Mouse (Mus musculus): ENCODE measurements around the gene Sox9. TPM values are rescaled to one million over a fixed set of nuclear protein-coding genes. Genes with fewer than 3 reads are reported as not detected.

Sox9 gene
- total and polyA plus RNA-seq, 3 experiments: not detected

- DNase-seq (ENCODE audit: low read depth, low spot score): no peak
- H3K79me2 ChIP-seq (ENCODE audit: control insufficient read depth, insufficient read depth, low read length, poor library complexity): no peaks in the 10 kb centered on the region
- H3K27ac ChIP-seq (ENCODE audit: control insufficient read depth, low read depth, low read length): no peak overlapping the region
- no peaks in the 10 kb centered on the region for H3K36me3 ChIP-seq (ENCODE audit: control insufficient read depth in 1 of 2, insufficient read depth in 2 of 2, low read length in 2 of 2)
- no peak overlapping the region for H3K9ac ChIP-seq (ENCODE audit: control insufficient read depth, low read depth, low read length, poor library complexity, severe bottlenecking)
- TF ChIP-seq CTCF (IDR thresholded peaks at IDR 0.05 in 2 of 3, conservative IDR thresholded peaks at IDR 0.05 in 1 of 3; ENCODE audit: control insufficient read depth in 1 of 3, insufficient read depth in 1 of 3, low read depth in 2 of 3, low read length in 3 of 3, poor library complexity in 1 of 3, severe bottlenecking in 1 of 3): no peak
- no peak for TF ChIP-seq MXI1 (IDR thresholded peaks at IDR 0.05; ENCODE audit: low read depth, low read length)
- TF ChIP-seq POLR2A (IDR thresholded peaks at IDR 0.05; ENCODE audit: control insufficient read depth in 1 of 2, insufficient read depth in 1 of 2, low read depth in 1 of 2, low read length in 2 of 2, poor library complexity in 1 of 2): no peak
- TF ChIP-seq USF1 (IDR thresholded peaks at IDR 0.05; ENCODE audit: low read depth, low read length): no peak
- no peak for TF ChIP-seq GATA1 (IDR thresholded peaks at IDR 0.05; ENCODE audit: low read depth, low read length)
- TF ChIP-seq RAD21 (IDR thresholded peaks at IDR 0.05; ENCODE audit: low read depth, low read length): no peak
- no peak for TF ChIP-seq MAFK (IDR thresholded peaks at IDR 0.05; ENCODE audit: borderline replicate concordance, low read depth, low read length)
- TF ChIP-seq E2F4 (IDR thresholded peaks at IDR 0.05; ENCODE audit: borderline replicate concordance, low read depth, low read length): no peak
- no peak for TF ChIP-seq ELF1 (IDR thresholded peaks at IDR 0.05; ENCODE audit: low read depth, low read length)
- TF ChIP-seq UBTF (IDR thresholded peaks at IDR 0.05; ENCODE audit: borderline replicate concordance, insufficient read depth, low read depth, low read length): no peak
- TF ChIP-seq JUND (IDR thresholded peaks at IDR 0.05; ENCODE audit: low read depth, low read length): no peak
- no peak for TF ChIP-seq MYB (IDR thresholded peaks at IDR 0.05; ENCODE audit: low read depth, low read length)
- no peak for TF ChIP-seq ZC3H11A (IDR thresholded peaks at IDR 0.05; ENCODE audit: low read depth, low read length)
- no peaks in the 10 kb centered on the region for H3K4me1 ChIP-seq (ENCODE audit: control insufficient read depth in 1 of 2, insufficient read depth in 2 of 2, low read length in 2 of 2)
- H3K9me3 ChIP-seq (replicated peaks; ENCODE audit: insufficient read depth, low read length): no peaks in the 10 kb centered on the region
- H3K27me3 ChIP-seq (ENCODE audit: control insufficient read depth in 1 of 2, insufficient read depth in 2 of 2, low read length in 2 of 2): no peaks in the 10 kb centered on the region
- no peak overlapping the region for H3K4me3 ChIP-seq (ENCODE audit: control insufficient read depth in 1 of 2, insufficient read depth in 1 of 2, low read depth in 2 of 2, low read length in 2 of 2)
These were observed 25.5 kb upstream of the Sox9 start for GRCm38 (mm10) chr11:112756516-112756915.

GRCm38 (mm10) chr11:112758056-112758455, 24.0 kb upstream of the Sox9 start:
- DNase-seq (ENCODE audit: low read depth, low spot score): no peak
- no peak for TF ChIP-seq ELF1 (IDR thresholded peaks at IDR 0.05; ENCODE audit: low read depth, low read length)
- no peak for TF ChIP-seq USF1 (IDR thresholded peaks at IDR 0.05; ENCODE audit: low read depth, low read length)
- no peak for TF ChIP-seq BHLHE40 (IDR thresholded peaks at IDR 0.05; ENCODE audit: borderline replicate concordance, low read depth, low read length)
- no peak overlapping the region for H3K4me3 ChIP-seq (ENCODE audit: control insufficient read depth in 1 of 2, insufficient read depth in 1 of 2, low read depth in 2 of 2, low read length in 2 of 2)
- H3K9ac ChIP-seq (ENCODE audit: control insufficient read depth, low read depth, low read length, poor library complexity, severe bottlenecking): no peak overlapping the region
- H3K27me3 ChIP-seq (ENCODE audit: control insufficient read depth in 1 of 2, insufficient read depth in 2 of 2, low read length in 2 of 2): no peaks in the 10 kb centered on the region
- H3K36me3 ChIP-seq (ENCODE audit: control insufficient read depth in 1 of 2, insufficient read depth in 2 of 2, low read length in 2 of 2): no peaks in the 10 kb centered on the region
- no peaks in the 10 kb centered on the region for H3K4me1 ChIP-seq (ENCODE audit: control insufficient read depth in 1 of 2, insufficient read depth in 2 of 2, low read length in 2 of 2)
- H3K79me2 ChIP-seq (ENCODE audit: control insufficient read depth, insufficient read depth, low read length, poor library complexity): no peaks in the 10 kb centered on the region
- H3K9me3 ChIP-seq (replicated peaks; ENCODE audit: insufficient read depth, low read length): no peaks in the 10 kb centered on the region
- no peak overlapping the region for H3K27ac ChIP-seq (ENCODE audit: control insufficient read depth, low read depth, low read length)

- H3K27me3 ChIP-seq (ENCODE audit: control insufficient read depth in 1 of 2, insufficient read depth in 2 of 2, low read length in 2 of 2): no peaks in the 10 kb centered on the region
- H3K36me3 ChIP-seq (ENCODE audit: control insufficient read depth in 1 of 2, insufficient read depth in 2 of 2, low read length in 2 of 2): no peaks in the 10 kb centered on the region
- no peak overlapping the region for H3K27ac ChIP-seq (ENCODE audit: control insufficient read depth, low read depth, low read length)
- no peak for DNase-seq (ENCODE audit: low read depth, low spot score)
- H3K4me1 ChIP-seq (ENCODE audit: control insufficient read depth in 1 of 2, insufficient read depth in 2 of 2, low read length in 2 of 2): no peaks in the 10 kb centered on the region
- no peaks in the 10 kb centered on the region for H3K9me3 ChIP-seq (replicated peaks; ENCODE audit: insufficient read depth, low read length)
- H3K4me3 ChIP-seq (ENCODE audit: control insufficient read depth in 1 of 2, insufficient read depth in 1 of 2, low read depth in 2 of 2, low read length in 2 of 2): no peak overlapping the region
- H3K9ac ChIP-seq (ENCODE audit: control insufficient read depth, low read depth, low read length, poor library complexity, severe bottlenecking): no peak overlapping the region
- TF ChIP-seq E2F4 (IDR thresholded peaks at IDR 0.05; ENCODE audit: borderline replicate concordance, low read depth, low read length) (no peak), RAD21 (IDR thresholded peaks at IDR 0.05; ENCODE audit: low read depth, low read length) (no peak), KAT2A (conservative IDR thresholded peaks at IDR 0.05; ENCODE audit: low read depth, low read length) (no peak)
- no peaks in the 10 kb centered on the region for H3K79me2 ChIP-seq (ENCODE audit: control insufficient read depth, insufficient read depth, low read length, poor library complexity)
These were observed 15.1 kb upstream of the Sox9 start for GRCm38 (mm10) chr11:112766956-112767355.
